Mouse (Mus musculus) right cerebral cortex, postnatal 4 days (tissue): Measurements from ENCODE around the gene Alpk3.

Source experiments
- DNase-seq: peaks from one replicate; pipeline ENCODE4 v3.0.0-alpha.2; 2022

The Alpk3 gene

DNA sequence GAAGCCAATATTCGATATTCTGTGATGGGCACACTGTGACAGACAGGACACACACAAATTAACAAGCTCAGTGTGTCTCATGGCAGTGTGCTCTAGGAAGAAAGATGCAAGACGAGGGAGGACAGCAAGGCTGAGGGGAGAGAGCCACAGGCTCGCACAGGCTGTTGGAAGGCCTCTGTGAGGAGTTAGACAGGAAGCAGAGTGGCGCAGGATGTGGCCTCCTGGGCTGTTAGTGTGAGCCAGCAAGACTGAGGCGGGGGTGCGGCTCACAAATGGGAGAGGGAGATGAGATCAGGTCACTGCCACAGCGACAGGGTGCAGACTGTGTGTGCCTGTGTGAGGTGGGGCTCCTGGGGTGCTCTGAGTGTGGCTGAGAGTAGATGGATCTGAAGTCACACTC lies 17.9 kb downstream of the Alpk3 start:
- no peak for DNase-seq

DNA sequence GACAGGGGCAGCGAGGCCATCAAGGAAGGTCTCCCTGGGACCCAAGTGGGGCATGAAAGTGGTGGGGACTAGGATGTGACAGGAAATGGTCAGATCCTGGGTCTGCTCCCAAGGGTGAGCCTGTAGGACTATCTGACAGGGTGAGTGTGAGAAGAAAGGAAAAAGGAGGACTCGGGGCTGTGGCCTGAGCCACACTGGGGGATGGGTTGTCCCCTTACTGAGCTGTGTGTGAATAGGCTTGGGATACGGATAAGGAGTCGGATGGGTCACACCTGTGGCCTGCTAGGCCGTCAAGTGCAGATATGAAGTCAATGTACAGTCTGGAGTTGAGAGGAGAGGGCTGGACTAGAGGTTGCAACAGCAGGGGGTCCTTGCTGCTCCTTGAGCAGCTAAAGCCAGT lies 18.3 kb downstream of the Alpk3 start:
- DNase-seq = no peak

DNA sequence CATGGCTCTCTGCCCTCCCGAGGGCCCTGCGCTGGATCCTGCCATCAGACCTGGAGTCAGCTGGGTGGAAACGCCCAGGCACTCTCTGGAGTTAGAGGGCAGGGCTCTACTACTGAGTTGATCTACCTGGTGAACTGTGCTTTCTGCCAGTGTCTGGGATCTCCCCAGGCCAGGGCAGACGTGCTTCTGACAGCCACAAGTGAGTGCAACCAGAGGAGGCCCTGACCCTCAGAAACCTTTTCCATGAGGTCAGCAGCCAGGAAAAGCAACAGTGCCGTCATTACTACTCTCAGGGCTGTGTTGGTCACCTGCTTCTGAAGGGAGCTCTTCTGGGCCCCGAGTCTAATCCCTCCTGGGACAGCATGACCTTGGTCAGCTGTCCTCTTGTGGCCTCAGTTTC lies 19.6 kb downstream of the Alpk3 start:
- DNase-seq = no peak

DNA sequence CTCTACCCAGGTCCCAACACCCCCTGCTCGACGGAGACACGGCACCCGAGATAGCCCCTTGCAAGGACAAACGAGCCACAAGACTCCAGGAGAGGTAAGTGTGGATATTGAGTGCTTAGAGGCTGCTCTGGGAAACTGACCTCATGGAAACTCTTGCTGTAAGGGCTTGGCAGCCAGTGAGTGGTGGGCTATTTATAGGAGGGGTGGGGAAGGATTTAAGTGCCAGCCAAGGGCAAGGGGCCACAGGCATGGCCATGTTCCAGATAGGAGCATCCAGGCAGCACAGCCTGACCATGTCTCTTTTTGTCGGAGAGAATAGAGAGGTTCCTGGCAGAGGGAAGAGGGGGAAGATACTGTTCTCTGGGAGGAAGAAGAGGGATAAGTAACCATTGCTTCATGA lies 21.3 kb downstream of the Alpk3 start:
- DNase-seq = no peak

DNA sequence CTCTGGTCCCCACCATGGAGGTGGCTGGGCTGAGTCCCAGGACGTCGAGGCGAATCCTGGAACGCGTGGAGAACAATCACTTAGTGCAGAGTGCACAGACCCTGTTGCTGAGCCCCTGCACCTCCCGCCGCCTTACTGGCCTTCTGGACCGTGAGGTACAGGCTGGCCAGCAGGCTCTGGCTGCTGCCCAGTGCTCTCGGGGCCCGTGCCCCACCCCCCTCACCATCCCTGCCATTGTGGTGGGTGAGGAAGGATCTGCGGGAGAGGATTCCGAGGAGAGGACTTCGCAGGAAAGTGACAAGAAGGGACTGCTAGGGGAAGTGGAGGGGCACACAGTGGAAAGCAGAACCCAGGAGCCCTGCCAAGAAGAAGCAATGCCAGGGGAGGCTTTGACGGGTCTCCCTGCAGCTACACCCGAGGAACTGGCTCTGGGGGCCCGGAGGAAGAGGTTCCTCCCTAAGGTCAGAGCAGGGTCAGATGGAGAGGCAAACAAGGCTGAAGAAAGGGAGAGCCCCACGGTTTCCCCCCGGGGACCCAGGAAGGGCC lies 36.1 kb downstream of the Alpk3 start:
- no peak for DNase-seq

DNA sequence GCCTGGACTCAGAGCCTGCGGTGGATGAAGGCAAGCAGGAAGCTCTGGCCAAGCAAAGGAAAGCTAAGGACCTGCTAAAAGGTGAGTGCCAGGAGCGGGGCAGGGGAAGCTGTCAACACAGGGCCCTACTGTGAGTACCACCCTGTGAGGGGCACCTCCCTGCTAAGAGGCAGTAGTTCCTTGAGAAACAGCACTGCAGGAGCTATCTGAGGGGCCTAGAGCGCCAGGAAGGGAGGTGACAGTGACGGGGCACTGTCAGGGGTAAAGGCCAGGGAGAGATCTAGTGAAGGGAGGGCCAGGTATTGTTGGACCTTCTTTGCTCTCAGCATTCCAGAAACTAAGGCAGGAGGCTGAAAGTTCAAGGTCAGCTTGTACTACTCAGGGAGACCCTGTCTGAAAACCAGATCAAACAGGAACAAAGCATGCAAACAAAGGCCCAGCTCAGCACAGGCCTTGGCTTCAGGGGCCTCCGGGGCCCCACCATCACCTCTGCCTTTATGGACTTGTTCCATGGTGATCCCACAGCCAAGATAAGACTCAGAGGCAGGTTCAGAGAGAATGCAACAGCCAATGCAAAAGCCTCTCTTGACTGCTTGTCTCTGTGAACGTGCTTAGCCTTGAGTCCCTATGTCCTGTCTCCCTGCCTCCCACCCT lies 36.8 kb downstream of the Alpk3 start:
- DNase-seq = no peak

DNA sequence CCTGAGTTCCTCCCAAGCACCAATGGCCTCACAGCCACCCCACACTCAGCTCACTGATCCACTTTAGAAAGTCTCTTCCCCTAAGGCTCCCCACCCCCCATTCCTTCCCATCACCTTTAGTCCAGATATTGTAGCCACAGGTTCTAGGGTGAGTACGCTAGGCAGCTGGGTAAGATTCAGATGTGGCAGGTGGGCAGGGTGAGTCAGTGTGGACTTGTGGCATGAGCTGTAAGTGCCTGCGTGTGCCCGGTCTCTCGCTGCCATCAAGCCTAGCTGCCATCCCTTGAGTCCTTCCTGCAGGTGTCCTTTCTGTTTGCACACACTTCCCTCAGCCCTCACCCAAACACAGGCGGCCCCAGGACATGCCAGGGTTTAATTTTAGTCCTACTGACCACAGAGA lies 42.9 kb downstream of the Alpk3 start:
- DNase-seq = no peak

DNA sequence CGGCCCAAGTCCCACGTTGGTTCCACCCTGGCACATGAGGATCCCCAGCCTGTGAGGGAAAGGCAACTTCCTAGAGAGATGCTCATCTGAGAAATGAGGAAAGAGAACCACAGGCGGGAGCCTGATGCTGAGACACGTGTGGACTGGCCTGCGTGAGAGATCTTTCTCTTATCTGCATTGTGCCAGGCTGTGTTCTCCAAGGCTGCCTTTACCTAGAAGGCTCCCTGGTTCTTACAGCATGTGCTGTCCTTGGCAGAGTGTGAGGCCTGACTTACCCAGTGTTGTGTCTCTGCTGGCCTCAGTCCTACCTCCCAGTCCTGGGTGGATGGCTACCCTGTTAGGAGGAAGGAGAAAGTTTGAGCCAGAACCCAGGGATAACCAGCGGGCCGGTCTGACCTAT lies 45.5 kb downstream of the Alpk3 start:
- DNase-seq = no peak

DNA sequence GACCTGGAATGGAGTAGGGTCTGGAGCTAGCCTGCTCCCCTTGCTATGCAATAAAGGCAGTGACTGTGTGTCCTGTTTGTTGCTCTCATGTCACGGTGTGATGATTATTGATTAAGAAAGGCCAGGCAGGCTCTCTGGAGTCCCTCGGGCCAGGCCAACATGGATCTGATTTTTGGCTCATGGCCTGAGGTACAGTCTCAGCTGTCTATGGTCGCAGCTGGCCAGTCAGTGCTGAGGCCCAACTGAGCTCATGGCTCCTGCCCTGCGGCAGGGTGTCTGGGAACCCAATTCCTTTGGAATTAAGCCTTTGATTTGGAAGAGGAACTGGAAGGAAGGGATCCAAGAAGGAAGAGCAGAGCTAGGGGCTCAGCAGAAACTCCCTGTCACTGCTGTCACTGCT lies 48.1 kb downstream of the Alpk3 start:
- DNase-seq = no peak

DNA sequence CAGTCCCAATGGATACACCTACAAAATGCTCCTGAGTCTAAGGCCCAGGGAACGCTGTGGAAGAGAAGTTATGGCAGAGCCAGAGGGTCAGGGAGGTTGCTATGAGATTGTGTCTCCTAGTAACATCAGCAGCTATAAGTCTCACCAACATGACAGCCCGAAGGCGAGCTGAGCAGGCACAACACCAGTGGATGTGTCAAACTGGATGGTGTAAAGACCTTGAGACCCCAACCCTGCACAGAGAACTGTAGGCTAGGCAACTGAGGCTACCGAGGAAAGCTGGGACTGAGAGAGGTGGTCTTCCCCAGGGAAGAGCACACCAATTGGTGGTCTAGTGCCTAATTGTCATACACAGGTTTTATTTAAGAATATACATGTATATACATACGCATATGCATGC lies 50.8 kb downstream of the Alpk3 start:
- no peak for DNase-seq

DNA sequence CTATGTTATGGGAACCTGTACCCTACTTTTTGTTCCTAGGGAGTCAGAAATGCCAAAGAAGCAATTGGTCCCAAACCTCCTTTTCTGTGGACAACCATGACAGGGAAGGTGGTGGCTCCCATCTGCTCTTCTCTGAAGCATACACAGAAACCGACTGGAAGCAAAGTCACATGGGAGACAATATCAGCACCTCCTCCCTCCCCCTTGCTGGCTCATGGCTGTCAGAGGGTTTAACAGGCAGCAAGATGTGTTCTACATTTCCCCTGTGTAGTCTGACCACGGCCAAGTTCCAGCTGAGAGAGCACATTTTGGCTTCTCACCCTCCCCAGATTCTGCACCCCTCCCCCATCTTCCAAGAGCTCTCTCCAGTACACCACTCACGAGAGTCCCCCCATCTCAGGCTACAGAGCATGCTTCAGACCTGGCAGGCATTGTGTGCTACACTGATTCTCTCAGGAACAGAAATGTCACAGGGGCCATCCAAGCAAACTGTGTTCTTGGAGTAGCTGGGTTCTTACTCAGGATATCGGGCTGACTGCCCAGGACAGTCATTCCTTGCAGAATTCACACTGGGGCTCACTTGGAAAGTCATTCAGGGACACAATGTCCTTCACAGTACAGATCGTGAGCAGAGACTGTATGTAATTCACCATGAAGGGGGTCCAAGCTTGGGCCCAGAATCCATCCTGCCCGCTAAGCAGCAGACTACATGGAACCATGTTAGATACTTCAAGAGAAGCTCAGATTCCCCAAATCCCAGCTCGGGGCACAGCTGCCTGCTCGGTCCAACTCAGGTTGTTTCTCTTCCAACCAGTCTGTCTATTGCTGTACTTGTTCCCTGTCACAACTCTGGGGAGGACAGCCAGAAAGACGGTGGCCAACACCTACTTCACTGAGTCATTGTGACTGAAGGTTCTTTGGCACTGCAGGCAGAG lies 52.6 kb downstream of the Alpk3 start:
- DNase-seq = no peak

DNA sequence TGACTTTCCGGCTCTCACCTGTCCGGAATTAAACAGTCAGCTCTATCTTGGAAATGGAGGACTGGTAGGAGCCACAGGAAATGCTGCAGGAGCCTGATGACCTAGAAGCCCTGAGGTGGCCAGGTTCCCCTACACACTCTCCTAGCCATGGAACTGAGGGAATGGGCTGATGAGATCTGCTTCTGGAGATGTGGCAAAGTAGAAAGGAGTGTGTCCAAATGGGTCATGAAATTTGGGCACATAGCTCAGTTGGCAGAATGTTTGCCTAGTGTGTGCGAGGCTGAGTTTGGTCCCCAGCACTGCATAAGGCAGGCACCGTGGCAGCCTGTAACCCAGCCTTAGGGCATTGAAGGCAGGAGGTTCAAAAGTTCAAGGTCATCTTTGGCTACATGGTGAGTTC lies 53.4 kb downstream of the Alpk3 start:
- DNase-seq = no peak

DNA sequence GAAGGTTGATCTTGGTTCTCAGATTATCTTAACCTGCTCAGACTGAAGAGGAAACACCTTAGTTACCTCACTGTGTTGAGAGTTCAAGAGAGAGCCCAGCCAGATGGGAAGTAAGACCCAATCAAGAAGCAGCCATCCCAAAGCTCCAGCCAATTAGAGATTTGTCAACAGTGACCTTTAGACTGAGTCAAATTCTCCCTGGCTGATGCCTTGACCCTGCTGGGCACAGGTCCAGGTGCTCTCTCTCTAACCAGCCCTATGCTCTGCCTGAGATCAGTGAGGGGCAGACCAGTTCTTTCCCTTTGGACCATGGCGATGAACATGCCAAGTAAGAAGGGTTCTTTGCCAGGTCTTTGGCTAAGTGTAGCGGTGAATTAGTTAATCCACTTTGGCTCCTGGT lies 54.3 kb downstream of the Alpk3 start:
- no peak for DNase-seq

DNA sequence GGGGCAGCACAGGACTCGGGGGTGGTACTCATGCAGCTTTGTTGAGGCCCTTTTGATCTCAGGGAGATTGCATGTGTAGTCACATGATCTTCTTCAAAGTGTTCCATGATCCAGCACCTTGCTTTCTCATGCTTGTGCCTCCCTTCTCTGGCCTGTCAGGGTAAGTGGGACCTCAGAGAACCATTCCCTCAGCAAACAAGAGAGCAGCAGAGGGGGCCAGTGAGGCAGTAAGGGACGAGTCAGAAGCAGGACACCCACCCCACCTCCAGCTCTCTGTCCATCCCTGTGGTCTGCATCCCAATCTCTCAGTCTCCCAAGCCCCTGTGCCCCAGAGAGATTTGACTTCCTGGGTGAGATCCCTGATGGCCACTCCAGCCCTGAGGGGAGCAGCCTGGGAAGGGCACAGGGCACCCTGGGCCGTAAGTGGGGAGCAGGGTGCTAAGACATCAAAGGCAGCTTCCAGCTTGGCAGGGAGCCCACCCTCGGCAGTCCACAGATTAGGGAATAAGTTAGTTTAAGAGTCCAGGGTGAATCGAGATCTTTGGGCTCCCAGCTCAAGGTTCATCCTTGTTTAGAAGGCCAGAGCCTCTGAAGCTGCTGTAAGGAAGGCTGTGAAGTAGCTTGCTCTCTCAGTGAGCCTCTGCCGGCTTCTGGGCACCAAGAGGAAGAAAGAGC lies 55.4 kb downstream of the Alpk3 start:
- DNase-seq = no peak

DNA sequence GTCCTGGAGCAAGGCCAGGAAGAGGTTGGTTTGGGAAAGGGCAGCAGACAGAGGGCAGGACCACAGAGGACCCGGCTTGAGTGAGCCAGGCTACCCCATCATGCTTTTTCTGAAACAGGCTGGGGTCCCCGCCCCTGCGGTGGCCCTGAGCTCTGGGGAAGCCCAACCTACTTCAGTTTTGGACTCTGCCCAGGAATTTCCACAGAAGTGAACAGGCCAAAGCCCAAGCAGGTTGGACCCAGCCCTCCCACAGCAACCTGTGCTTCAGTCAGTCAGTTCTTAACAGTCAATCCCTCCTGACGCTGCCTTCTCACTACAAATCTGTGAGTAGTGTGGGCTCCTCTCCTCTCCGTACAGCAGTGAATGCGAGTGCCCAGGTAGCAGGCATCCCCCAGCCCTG lies 57.2 kb downstream of the Alpk3 start, which contains the start of gene Slc28a1:
Gene Slc28a1 (plus strand): TSS at position 245 of the 400 bp plus-strand sequence.
- DNase-seq = no peak

DNA sequence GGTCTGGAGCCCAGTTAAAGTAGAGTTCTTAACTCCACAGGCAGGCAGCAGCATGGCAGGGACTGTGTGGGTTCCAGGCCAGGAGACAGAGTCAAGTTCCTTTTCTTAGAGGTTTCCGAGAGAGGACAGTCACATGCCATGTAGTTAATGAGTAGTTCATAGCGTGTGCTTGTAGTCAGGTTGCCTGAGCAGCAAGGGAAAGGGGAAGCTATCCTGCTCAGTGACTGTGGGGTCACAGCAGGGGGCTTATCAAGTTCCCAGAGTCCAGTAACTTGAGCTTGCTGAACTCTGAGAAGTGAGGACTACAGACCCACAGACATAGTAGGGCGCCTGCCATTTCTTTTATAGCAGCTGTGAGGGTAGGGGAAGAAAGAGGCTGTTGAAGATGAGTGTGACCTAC lies 63.7 kb downstream of the Alpk3 start:
- DNase-seq = no peak

DNA sequence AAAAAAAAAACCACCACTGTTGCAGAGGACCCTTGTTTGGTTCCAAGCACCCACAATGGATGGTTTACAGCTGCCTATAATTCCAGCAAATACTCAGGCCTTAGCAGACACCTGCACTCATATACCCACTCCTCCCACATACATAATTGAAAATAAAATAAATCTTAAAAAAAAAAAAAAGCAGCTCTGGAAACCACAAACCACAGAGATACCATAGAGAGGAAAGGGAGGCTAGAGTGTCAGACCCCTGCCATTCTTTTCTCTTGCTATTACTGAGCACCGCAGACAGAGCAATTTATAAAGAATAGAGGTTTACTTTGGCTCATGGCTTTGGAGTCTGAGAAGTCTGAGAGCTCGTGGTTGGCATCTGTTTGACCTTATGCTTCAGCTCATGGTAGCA lies 65.4 kb downstream of the Alpk3 start:
- DNase-seq = no peak

DNA sequence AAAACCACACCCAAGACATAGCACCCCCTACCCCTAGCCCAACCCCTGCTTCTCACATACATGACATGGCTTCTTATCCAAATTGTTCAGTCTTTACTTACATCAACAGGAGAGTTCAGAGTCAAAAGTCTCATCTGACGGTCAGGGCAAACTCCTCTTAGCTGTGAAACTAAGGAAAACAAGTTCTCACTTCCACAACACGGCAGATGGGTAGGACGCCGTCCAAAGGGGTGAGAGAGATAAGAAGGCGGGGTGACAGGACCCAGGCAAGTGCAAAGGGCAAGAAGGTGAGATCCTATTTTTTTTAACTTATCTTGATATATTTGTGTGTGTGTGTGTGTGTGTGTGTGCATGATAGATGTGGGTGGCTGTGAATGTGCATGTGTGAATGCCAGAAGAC lies 66.2 kb downstream of the Alpk3 start:
- no peak for DNase-seq

DNA sequence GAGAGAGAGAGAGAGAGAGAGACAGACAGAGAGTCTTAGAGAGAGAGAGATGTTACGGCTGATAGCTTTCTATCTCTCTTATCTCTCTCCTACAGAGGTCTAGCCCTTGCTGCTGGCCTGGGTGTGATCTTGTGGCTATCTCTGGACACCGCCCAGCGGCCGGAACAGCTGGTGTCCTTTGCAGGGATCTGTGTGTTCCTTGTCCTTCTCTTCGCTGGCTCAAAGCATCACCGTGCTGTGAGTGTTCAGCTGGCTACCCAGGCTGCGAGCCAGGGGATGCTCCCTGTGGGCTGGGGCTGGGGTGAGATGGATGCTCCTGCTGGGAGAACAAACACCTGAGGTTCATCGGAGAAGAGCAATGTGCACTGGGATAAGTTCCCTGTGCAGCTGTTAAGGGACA lies 67.4 kb downstream of the Alpk3 start:
- no peak for DNase-seq

DNA sequence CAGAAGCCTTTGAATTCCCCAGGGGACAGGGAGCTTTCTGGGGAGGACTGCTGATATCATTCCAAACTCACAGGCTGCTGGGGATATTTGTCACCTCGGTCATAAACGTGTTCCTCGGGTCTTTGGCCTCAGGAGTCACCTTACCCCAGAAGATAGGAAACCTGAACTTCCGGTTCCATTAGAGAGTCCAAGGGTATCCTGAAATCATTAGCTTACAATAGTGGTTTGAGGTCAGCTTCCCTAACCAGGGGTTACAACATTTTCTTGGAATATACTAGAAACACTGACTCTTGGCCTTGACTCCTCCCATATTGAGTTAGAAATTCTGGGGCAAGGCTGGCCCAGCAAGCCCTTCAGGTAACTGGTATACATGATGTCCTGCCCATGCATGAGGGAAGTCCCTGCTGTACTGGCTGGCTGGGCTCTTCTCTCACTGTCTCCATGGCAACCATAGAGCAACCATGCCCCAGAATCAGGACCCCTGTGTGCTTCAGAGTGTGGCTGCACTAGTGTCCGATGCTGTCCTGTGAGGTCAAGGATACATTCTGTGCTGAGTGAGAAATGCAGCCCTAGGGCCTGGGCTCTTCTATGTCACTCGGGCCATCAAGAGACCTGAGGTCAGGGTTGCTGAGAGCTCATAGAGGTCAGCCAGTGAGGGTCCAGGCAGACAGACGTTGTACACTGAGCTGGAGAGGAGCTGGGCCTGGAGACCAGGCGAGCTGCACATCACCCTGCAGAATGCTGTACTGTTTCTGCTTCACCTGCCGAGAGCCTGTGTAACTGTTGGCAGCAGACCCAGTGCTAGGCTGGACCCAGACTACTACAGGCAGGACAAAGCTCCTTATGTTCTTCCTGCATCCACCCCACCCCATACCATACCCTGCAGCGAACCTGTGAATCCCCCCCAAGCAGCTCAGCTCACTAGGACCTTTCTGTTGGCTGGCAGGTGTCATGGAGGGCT lies 68.1 kb downstream of the Alpk3 start:
- DNase-seq = no peak

DNA sequence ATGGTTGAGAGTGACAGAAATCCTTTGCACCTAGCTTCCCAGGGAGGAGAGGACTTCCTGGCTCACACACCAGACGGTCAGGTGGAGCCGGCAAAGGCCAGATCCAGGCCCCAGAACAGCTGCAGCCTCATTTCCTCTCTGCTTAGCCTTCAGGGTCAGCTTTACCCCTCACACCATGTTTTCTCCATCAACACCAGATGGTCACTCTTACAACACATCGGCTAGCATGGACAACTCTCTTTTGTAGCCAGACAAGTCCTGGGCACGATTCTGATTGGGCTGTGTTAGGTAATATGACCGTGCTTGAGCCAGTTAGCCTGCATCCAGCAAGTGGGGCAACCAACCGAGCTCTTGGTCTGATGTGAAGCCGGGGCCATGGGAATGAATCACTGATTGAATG lies 74.5 kb downstream of the Alpk3 start:
- DNase-seq = no peak

DNA sequence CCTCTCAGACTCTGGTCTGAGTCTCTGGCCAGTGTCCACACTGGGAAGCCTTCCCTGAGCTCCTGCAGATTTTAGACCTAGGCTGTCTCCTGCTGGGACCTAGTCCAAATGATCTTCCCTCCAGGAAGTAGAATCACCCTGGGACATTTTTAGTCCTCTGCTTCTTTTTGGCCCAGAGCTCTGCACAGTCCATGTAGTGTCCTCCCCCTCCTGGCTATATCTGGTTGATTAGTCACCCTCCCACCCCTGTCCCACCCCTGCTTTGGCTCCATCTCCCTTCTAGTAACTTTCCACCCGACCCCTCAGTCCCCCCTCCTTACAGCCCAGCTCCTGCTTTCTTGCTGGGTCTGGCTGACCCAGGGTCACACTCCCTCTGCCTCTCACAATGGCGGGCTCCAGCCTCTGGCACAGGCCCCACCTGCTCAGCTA lies 75.5 kb downstream of the Alpk3 start:
- no peak for DNase-seq
